Mouse (Mus musculus): ENCODE results near the gene AC161166.1. TPM values are rescaled to one million over a fixed set of nuclear protein-coding genes. Genes with fewer than 3 reads are reported as not detected.
A peak's percentile ranks its signal among the peaks of the same experiment; 100 is the strongest.

AC161166.1 gene
- polyA plus RNA-seq, 1 experiment = 0.16 TPM

DNA sequence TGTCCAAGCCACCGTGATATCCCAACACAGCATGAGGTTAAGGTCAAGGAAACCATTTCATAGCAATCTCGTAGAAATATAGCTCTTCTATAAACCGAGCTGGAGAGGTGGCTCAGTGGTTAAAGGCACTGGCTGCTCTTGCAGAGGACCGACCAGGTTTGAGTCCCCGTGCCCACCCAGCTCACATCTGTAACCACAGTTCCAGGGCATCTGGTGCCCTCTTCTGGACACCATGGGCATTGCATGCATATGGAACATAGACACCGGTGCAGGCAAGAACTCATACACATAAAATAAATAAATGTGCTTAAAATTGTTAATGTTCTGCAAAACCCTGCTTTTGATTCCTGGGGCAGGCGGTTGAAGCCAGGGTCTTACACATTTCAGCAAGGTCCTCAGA is 39.3 kb downstream of the AC161166.1 start:
- Histone ChIP-seq H3K36me3 (ENCODE audit: control insufficient read depth, insufficient read depth) (peaks cover 71% of the 10 kb centered on the region), H3ac (ENCODE audit: control insufficient read depth, insufficient read length, low read depth) (no peak overlapping the region)
- TF ChIP-seq MAX (IDR thresholded peaks at IDR 0.05) (no peak), CEBPB (IDR thresholded peaks at IDR 0.05; ENCODE audit: low read depth) (no peak), MYOG (IDR thresholded peaks at IDR 0.05; ENCODE audit: control insufficient read depth, extremely low read depth, insufficient read length) (no peak), CTCF (IDR thresholded peaks at IDR 0.05; ENCODE audit: control insufficient read depth, insufficient read depth, insufficient read length) (peak; percentile 23), MYOD1 (IDR thresholded peaks at IDR 0.05; ENCODE audit: control insufficient read depth, insufficient read length, low read depth) (no peak), USF1 (IDR thresholded peaks at IDR 0.05; ENCODE audit: low read depth) (no peak), FOSL1 (IDR thresholded peaks at IDR 0.05; ENCODE audit: insufficient read depth, low read length, poor library complexity, severe bottlenecking) (no peak)

DNA sequence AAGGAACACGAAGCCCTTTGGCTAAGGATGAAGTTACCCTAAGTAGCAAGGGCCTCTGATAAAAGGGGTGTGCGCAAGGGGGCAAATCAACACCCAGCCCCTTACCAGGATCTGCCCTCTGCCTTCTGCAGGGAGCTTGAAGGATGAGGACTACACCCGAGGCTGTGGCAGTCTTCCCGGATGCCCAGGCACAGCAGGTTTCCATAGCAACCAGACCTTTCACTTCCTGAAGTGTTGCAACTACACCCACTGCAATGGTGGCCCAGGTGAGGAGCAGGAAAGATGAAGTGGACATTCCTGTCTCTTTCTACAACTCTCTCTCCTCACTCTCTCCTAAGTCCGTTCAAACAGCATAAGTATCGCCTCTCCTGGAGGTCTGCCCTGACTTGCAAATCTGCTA is 39.8 kb downstream of the AC161166.1 start:
- H3K36me3 ChIP-seq (ENCODE audit: control insufficient read depth, insufficient read depth) = peaks cover 72% of the 10 kb centered on the region
- H3ac ChIP-seq (ENCODE audit: control insufficient read depth, insufficient read length, low read depth) = no peak overlapping the region
- peaks cover 25% of the 10 kb centered on the region for H3K79me2 ChIP-seq (ENCODE audit: control insufficient read depth, insufficient read depth)
- no peaks in the 10 kb centered on the region for H3K27me3 ChIP-seq (ENCODE audit: control insufficient read depth, insufficient read depth, insufficient read length)
- TF ChIP-seq MYOD1 (IDR thresholded peaks at IDR 0.05; ENCODE audit: control insufficient read depth, insufficient read length, low read depth) (no peak), MYOG (IDR thresholded peaks at IDR 0.05; ENCODE audit: control insufficient read depth, extremely low read depth, insufficient read length) (no peak), USF1 (IDR thresholded peaks at IDR 0.05; ENCODE audit: low read depth) (no peak), FOSL1 (IDR thresholded peaks at IDR 0.05; ENCODE audit: insufficient read depth, low read length, poor library complexity, severe bottlenecking) (no peak), MAX (IDR thresholded peaks at IDR 0.05) (no peak), CTCF (IDR thresholded peaks at IDR 0.05; ENCODE audit: control insufficient read depth, insufficient read depth, insufficient read length) (no peak), CEBPB (IDR thresholded peaks at IDR 0.05; ENCODE audit: low read depth) (no peak)
- H3K4me3 ChIP-seq (ENCODE audit: insufficient read depth, poor library complexity, severe bottlenecking) = no peak overlapping the region
- H3K79me3 ChIP-seq (ENCODE audit: low read depth) = peaks cover 17% of the 10 kb centered on the region

More for the DNA sequence above, 39.3 kb downstream of the AC161166.1 start:
- Histone ChIP-seq H3K27me3 (ENCODE audit: control insufficient read depth, insufficient read depth, insufficient read length) (no peaks in the 10 kb centered on the region), H3K4me3 (ENCODE audit: insufficient read depth, poor library complexity, severe bottlenecking) (no peak overlapping the region), H3K79me3 (ENCODE audit: low read depth) (peaks cover 14% of the 10 kb centered on the region), H3K79me2 (ENCODE audit: control insufficient read depth, insufficient read depth) (peaks cover 20% of the 10 kb centered on the region)

DNA sequence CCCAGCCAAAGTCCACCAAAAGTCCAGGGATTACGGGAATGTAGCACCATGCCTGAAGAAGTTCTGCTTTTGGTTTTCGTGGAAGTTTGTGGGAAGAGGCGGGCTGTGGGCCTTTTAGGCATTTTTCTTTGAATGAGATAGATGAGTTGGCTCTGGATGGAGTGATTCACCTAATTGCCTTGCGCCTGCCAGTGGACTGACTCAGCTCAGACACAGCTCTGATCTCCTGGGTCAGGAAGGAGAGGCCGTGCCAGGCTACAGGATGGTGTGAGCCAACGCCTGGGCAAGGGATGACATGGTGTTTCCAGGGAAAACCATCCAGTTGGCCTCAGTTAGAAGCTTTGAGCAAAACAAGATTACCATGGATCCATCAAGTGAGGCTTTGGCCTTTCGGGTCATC is 41.9 kb downstream of the AC161166.1 start:
- Histone ChIP-seq H3ac (ENCODE audit: control insufficient read depth, insufficient read length, low read depth) (no peak overlapping the region), H3K79me3 (ENCODE audit: low read depth) (peaks cover 37% of the 10 kb centered on the region), H3K27me3 (ENCODE audit: control insufficient read depth, insufficient read depth, insufficient read length) (no peaks in the 10 kb centered on the region), H3K79me2 (ENCODE audit: control insufficient read depth, insufficient read depth) (peaks cover 46% of the 10 kb centered on the region), H3K4me3 (ENCODE audit: insufficient read depth, poor library complexity, severe bottlenecking) (no peak overlapping the region), H3K36me3 (ENCODE audit: control insufficient read depth, insufficient read depth) (peaks cover 84% of the 10 kb centered on the region)
- TF ChIP-seq MYOD1 (IDR thresholded peaks at IDR 0.05; ENCODE audit: control insufficient read depth, insufficient read length, low read depth) = peak; percentile 18
- no peak for TF ChIP-seq CTCF (IDR thresholded peaks at IDR 0.05; ENCODE audit: control insufficient read depth, insufficient read depth, insufficient read length)
- no peak for TF ChIP-seq MYOG (IDR thresholded peaks at IDR 0.05; ENCODE audit: control insufficient read depth, extremely low read depth, insufficient read length)
- peak; percentile 80 for TF ChIP-seq FOSL1 (IDR thresholded peaks at IDR 0.05; ENCODE audit: insufficient read depth, low read length, poor library complexity, severe bottlenecking)
- TF ChIP-seq MAX (IDR thresholded peaks at IDR 0.05) = peak; percentile 63

DNA sequence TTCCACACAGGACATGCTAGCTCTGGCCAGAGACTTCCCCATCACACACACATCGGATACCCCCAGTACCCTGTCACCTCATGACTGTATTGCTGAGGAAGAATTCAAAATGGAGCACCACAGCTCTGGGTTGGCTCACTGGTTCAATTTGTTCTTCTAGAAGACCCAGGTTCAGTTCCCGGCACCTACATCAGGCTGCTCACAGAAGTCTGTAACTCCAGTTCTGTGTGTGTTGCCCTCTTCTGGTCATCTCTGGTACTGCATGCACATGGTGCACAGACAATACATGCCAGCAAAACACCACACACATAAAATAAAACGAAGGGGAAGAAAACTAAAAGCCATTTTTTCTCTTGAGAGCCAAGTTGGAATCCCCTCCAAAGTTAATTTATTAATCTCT is 43.1 kb downstream of the AC161166.1 start:
- H3K4me3 ChIP-seq (ENCODE audit: insufficient read depth, poor library complexity, severe bottlenecking) = no peak overlapping the region
- TF ChIP-seq MYOG (IDR thresholded peaks at IDR 0.05; ENCODE audit: control insufficient read depth, extremely low read depth, insufficient read length) (no peak), MAX (IDR thresholded peaks at IDR 0.05) (no peak), FOSL1 (IDR thresholded peaks at IDR 0.05; ENCODE audit: insufficient read depth, low read length, poor library complexity, severe bottlenecking) (no peak), USF1 (IDR thresholded peaks at IDR 0.05; ENCODE audit: low read depth) (no peak), CTCF (IDR thresholded peaks at IDR 0.05; ENCODE audit: control insufficient read depth, insufficient read depth, insufficient read length) (no peak), MYOD1 (IDR thresholded peaks at IDR 0.05; ENCODE audit: control insufficient read depth, insufficient read length, low read depth) (no peak), CEBPB (IDR thresholded peaks at IDR 0.05; ENCODE audit: low read depth) (no peak)
- no peaks in the 10 kb centered on the region for H3K27me3 ChIP-seq (ENCODE audit: control insufficient read depth, insufficient read depth, insufficient read length)
- peaks cover 84% of the 10 kb centered on the region for H3K36me3 ChIP-seq (ENCODE audit: control insufficient read depth, insufficient read depth)
- peaks cover 49% of the 10 kb centered on the region for H3K79me3 ChIP-seq (ENCODE audit: low read depth)
- peaks cover 58% of the 10 kb centered on the region for H3K79me2 ChIP-seq (ENCODE audit: control insufficient read depth, insufficient read depth)
- H3ac ChIP-seq (ENCODE audit: control insufficient read depth, insufficient read length, low read depth) = no peak overlapping the region

DNA sequence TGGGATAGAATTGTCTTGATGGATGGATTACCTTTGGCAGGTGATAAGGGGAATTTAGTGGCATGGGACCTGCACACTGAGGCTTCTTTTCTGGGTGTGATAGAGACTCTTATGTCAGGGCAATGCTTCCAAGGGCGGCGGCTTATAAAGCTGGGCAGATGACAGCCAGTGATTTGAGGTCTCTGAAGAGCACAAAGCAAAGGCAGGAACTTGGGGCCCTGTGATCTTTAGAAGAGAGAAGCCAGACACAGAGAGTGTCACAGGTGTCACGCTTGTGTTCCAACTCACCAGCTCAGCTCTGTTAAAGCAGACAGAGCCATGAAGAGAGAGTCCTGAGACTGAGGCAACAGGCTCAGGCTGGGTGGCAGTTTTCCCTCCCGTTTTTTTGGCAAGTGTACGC is 44.4 kb downstream of the AC161166.1 start:
- H3K27me3 ChIP-seq (ENCODE audit: control insufficient read depth, insufficient read depth, insufficient read length) = no peaks in the 10 kb centered on the region
- peaks cover 71% of the 10 kb centered on the region for H3K79me2 ChIP-seq (ENCODE audit: control insufficient read depth, insufficient read depth)

More for the DNA sequence above, 44.4 kb downstream of the AC161166.1 start:
- Histone ChIP-seq H3K4me3 (ENCODE audit: insufficient read depth, poor library complexity, severe bottlenecking) (no peak overlapping the region), H3K79me3 (ENCODE audit: low read depth) (peaks cover 61% of the 10 kb centered on the region), H3ac (ENCODE audit: control insufficient read depth, insufficient read length, low read depth) (no peak overlapping the region), H3K36me3 (ENCODE audit: control insufficient read depth, insufficient read depth) (peaks cover 78% of the 10 kb centered on the region)
- TF ChIP-seq CEBPB (IDR thresholded peaks at IDR 0.05; ENCODE audit: low read depth) (no peak), CTCF (IDR thresholded peaks at IDR 0.05; ENCODE audit: control insufficient read depth, insufficient read depth, insufficient read length) (no peak), MAX (IDR thresholded peaks at IDR 0.05) (no peak), MYOD1 (IDR thresholded peaks at IDR 0.05; ENCODE audit: control insufficient read depth, insufficient read length, low read depth) (no peak), MYOG (IDR thresholded peaks at IDR 0.05; ENCODE audit: control insufficient read depth, extremely low read depth, insufficient read length) (no peak), USF1 (IDR thresholded peaks at IDR 0.05; ENCODE audit: low read depth) (no peak), FOSL1 (IDR thresholded peaks at IDR 0.05; ENCODE audit: insufficient read depth, low read length, poor library complexity, severe bottlenecking) (no peak)

Data from C2C12 (cell line).